Comparison of ENCODE assay signal across 16 mouse cellular contexts in the genomic region with DNA sequence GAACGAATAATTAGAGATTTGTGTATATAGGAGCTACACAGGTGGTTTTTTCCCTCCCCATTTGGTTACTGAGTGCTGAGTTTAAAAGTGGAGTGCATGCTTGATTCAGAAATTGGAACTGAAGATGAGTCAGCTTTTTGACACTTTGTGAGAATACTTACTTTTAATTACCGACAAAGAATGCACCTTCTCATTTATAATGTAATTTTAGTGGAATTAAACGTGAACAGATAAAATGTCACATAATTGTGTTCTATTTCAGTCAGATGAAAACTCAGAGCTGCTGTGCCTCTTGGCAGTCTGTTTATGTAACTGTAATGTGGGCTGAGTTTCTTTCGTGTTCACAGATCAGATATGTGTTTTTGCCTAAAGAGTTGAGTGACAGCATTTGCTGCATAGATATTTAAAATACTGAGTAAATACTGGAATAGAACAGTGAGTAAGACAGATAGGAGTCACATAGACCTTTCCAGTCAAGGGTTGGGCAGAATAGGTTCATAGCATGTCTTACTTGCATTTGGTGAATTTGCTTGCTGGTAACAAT.
"Had no signal": no experiment of that assay in that cellular context is flagged by ENCODE, and none has a peak within 500 bp of the region (broad histone marks: within the 10 kb centered on the region; RNA-seq: fewer than 3 reads in every experiment).

No protein-coding gene starts in this region.

- H3K4me3 ChIP-seq: limb, embryonic 10.5 days; liver, embryonic 15.5 days; midbrain, embryonic 10.5 days; neural tube, embryonic 13.5 days had no signal

- H3K9me3 ChIP-seq: limb, embryonic 10.5 days; liver, embryonic 15.5 days; midbrain, embryonic 10.5 days; neural tube, embryonic 13.5 days had no signal

- H3K4me1 ChIP-seq: limb, embryonic 10.5 days; liver, embryonic 15.5 days; midbrain, embryonic 10.5 days; neural tube, embryonic 13.5 days had no signal

- H3K36me3 ChIP-seq: limb, embryonic 10.5 days; liver, embryonic 15.5 days; midbrain, embryonic 10.5 days; neural tube, embryonic 13.5 days had no signal

- H3K27me3 ChIP-seq: liver, embryonic 15.5 days; neural tube, embryonic 13.5 days had no signal

- H3K9ac ChIP-seq: liver, embryonic 15.5 days; neural tube, embryonic 13.5 days had no signal

- H3K4me2 ChIP-seq: liver, embryonic 11.5 days; liver, embryonic 15.5 days; neural tube, embryonic 13.5 days had no signal

- DNase-seq: kidney, adult 11 months; kidney, adult 9 months; kidney, postnatal 36 days; lung, adult 2 months; lung, postnatal 36 days; retina, postnatal 1 day; right cerebral cortex, postnatal 25 days; thymus, postnatal 36 days had no signal

- ATAC-seq: lung, postnatal 0 days; midbrain, embryonic 16.5 days had no signal

- H3K27ac ChIP-seq: kidney, postnatal 0 days; limb, embryonic 10.5 days; liver, embryonic 15.5 days; midbrain, embryonic 10.5 days; neural tube, embryonic 13.5 days had no signal
